Mouse (Mus musculus): ENCODE measurements at regions not wholly inside any gene's neighbourhood (a gene's known extent, or its start where the extent isn't known, plus 50 kb on each side); places are given as distances from the start of the nearest gene placed in this dataset.

DNA sequence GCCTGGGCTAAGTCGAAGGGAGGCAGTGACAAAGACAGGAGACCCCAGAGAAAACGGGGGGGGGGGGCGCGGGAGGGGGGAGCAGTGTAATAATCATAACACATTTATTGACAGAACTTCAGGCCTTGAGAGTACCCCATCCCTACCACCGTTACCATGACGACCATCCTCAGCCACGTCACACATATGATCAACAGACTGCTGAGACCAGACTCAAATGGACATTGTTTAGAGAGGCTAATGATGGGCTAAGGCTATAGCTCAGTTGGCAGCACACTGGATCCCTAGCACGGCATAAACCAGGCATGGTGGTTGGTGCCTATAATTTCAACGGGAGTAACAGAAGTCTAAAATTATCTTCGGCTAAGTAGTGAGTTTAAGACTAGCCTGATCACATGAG, 565.8 kb upstream of the Adam5 start:
- no peak for DNase-seq (ENCODE audit: low spot score in 2 of 2)

- DNase-seq (ENCODE audit: low spot score in 2 of 2) = no peak
These were observed 565.2 kb upstream of the Adam5 start for GRCm38 (mm10) chr8:25389371-25389855.

DNA sequence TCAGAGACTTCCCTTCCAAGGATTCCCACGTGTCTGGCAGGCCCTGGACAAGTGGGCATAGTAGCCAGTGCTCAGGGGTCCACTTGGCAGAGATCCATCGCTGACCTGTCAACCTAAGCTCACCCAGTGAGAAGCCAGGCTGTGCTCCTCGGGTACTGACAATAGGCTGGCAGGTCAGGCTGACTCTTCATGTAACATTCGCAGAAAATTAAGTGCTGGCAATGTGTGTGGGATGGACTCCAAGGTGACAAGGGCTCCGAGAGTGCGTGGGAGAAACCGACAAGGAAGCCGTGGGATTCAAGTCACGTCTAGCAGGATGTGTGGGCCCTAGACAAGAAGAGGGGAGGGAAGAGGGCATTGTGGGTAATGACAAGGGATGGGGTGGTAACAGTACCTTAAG, 564.6 kb upstream of the Adam5 start:
- no peak for DNase-seq (ENCODE audit: low spot score in 2 of 2)

DNA sequence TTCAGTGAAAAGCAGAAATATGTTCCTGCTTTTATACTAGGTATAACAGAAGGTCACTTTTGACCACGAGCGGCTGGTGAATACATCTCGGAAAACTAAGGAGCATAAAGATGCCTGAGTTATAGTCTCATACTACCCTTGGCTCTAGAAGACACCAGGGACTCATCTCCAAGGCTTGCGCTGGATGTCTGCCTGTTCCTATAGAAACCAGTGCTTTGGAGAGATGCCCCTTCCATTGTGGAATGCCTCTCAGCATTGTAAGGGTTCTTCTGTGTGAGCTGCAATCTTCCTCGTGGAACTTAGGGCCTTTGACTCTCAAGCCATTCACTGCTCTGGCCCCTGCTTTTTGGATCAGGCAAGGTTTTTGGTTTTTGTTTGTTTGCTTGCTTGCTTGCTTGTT, 561.0 kb upstream of the Adam5 start:
- no peak for DNase-seq (ENCODE audit: low spot score in 2 of 2)

GRCm38 (mm10) chr8:25384591-25384990, 560.4 kb upstream of the Adam5 start:
- no peak for DNase-seq (ENCODE audit: low spot score in 2 of 2)

GRCm38 (mm10) chr8:25373276-25373675, 549.1 kb upstream of the Adam5 start:
- no peak for DNase-seq (ENCODE audit: low spot score in 2 of 2)

DNA sequence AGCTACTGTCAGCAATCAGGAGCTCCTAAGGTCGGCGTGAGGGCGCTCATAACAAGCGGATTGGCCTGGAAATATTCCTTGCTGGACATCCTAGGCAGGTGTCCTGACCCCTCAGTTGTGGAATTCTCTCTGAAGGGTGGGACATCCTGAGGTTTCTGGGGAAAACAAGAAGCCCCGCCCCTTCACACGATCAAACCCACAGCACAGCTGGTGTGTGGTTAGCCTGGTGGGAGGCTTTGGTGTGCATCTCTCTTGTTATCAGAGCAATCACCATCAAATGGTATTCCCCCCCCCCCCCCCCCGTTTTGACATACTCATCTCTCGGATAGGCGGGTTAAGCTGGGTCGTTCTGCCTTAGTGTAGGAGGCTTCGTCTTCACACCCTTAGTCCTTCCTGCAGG, 546.8 kb upstream of the Adam5 start:
- no peak for DNase-seq (ENCODE audit: low spot score in 2 of 2)

DNA sequence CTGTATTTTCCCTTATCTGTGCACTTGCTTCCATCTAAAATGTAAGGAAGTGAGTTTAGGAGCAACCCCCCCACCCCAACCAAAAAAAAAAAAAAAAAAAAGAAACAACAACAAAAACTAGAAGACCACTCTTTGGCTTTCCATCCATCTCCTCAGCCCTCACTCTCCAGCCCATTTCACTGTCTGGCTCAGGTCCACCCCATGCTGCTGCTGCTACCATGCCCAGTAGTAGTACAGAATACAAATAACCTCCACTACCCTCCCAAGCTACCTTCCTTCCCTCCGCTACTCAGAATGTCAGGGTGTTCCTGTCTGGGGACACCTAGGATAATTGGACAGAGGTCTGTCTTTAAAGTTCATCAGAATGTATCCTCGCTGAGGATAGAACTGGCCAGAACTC, 545.2 kb upstream of the Adam5 start:
- DNase-seq (ENCODE audit: low spot score in 2 of 2) = no peak

DNA sequence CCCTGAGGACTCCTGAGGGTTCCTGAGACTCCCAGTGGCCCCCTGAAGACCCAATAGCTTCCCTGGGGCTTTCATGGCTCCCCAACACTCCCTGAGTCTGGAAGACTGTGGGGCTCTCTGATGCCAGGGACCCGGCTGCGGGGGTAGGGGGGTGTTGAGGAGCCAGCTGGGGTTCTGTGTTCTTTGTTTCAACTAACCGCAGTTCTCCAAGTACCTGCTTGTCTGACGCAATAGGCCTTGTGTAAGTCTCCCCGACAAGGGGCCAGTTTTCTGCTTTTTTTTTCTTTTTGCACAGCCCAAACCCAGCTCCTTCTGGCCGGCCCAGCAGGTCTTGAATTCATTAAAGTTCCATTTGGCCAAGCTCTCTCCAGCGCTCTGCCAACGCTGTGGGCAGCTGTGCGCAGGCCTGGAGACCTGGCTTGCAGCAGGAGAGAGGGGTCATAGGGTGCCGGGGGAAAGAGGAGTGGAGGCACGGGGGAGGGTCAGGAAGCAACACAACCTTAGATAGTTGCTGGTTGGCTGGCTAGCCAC, 544.5 kb upstream of the Adam5 start:
- no peak for DNase-seq (ENCODE audit: low spot score in 2 of 2)

GRCm38 (mm10) chr8:25367806-25368549, 543.8 kb upstream of the Adam5 start:
- DNase-seq (ENCODE audit: low spot score in 2 of 2) = no peak

GRCm38 (mm10) chr8:25366181-25366580, 542.0 kb upstream of the Adam5 start:
- no peak for DNase-seq (ENCODE audit: low spot score in 2 of 2)

DNA sequence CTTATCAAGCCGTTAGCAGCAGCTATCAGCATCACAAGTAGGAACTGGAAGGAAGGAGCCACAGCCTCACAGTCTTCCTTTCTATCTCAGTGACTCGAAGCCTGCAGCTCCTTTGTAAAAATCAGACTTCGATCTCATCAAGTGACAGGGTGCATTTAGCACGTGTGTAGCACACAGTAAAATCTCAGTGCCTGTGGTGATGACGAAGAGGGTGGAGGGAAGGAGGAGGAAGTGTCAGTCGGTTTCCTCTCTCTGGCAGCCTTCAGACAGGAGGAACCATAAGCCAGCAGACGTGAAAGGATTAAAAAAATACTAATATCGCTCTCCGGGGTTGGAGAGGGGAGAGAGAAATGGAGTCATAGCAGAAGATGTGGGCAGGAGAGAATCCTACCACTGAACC, 538.5 kb upstream of the Adam5 start:
- DNase-seq (ENCODE audit: low spot score in 2 of 2) = no peak

DNA sequence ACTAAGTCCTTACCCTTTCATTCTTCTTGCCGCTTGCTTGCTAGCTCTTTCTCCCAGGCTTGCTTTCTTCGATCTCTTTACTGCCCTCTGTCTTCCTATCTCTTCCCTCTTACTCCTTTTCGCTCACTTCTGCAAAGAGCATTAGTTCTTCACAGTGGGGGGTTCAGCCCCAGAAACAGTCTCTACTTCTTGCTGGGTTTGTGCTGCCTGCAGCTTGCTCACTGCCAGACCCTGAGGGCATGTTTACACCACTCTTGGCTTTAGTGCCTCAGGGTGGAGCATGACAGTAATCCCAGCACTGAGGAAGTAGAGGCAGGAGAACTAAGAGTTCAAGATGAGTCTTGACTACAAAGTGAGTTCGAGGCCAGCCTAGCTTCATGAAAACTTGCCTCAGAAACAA, 538.0 kb upstream of the Adam5 start:
- no peak for DNase-seq (ENCODE audit: low spot score in 2 of 2)

GRCm38 (mm10) chr8:25361420-25361819, 537.3 kb upstream of the Adam5 start:
- no peak for DNase-seq (ENCODE audit: low spot score in 2 of 2)

DNA sequence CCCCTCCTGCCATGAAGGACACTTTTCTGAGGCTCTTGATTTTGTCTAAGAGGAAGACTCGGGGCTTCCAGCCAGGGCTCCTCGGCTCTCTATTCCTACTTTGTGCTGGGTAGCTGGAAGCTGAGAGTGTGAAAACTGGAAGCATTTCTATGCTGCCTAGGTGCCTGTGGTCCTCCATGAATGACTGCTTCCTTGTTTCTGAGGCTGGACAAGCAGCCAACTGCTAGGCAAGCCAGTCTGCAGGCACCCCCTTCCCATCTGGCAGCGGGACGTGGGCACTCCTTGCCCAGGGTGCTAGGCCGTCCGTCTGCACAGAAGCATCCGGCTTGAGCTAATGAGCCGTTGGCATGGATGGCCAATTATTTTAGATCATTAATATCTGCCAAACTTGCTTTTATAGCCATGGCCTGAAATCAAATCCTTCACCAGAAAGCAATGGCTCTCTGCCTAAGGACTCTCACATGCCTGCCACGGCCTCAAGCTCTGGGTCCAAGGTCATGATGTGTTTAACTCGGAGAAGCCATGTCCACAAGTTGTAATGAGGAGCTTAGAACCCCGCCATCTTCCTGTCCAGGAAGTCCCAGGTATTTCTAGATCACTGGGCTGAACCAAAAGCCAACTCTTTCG, 534.5 kb upstream of the Adam5 start:
- no peak for DNase-seq (ENCODE audit: low spot score in 2 of 2)

- DNase-seq (ENCODE audit: low spot score in 2 of 2) = no peak
These were observed 529.9 kb upstream of the Adam5 start for GRCm38 (mm10) chr8:25353822-25354770.

DNA sequence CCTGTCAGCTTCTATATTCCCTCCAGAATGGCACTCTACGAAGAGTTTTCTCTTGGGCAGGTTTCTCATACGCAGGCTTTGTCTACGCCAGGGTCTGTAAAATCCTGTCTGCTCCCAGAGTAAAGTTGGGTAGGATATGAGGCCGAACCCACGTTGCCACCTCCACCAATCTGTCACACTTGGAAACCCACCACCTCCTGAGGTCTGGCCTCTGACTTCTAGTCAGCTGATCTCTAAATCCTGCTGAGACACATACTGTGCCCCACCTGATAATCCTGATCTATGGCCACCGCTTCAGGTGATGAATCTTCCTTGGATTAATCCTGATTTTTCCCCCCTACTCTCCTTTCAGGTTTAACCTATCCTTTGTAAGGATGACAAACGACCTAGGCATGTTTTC, 529.2 kb upstream of the Adam5 start:
- no peak for DNase-seq (ENCODE audit: low spot score in 2 of 2)

DNA sequence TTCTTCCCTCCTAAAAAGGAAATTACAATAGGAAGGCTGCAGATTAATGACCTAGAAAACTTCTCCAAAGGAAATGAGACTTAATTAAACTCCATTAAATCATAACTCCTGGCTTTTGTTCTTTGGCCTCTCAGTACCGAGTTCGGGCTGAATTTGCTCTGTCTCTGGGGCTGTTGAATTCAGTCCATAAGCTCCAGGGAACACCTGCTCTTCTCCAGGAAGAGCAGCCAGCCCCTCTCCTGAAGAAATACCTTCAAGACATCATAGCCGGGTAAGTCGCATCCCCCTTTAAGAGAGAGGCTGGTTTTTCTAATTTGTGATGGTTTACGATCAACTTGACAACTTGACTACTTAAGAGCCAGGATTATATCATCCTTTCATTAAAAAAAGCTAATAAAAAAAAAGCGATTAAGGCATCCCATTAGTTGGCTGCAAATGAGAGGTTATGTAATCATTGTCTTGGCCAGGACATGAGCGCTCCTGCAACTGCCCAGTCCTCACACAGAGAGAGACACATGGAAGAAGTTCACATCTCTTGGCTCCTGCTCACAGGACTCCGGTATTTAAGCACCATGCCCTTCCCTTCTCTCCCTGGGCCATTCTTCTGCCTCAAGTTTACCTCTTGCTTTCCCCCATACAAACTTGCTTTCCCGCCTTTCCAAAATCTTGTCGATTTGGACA, 524.0 kb upstream of the Adam5 start:
- no peak for DNase-seq (ENCODE audit: low spot score in 2 of 2)

- peak; percentile 63 to 65 for DNase-seq (ENCODE audit: low spot score in 2 of 2)
These were observed 519.0 kb upstream of the Adam5 start for GRCm38 (mm10) chr8:25343160-25343602.

GRCm38 (mm10) chr8:25342501-25342900, 518.3 kb upstream of the Adam5 start:
- no peak for DNase-seq (ENCODE audit: low spot score in 2 of 2)

DNA sequence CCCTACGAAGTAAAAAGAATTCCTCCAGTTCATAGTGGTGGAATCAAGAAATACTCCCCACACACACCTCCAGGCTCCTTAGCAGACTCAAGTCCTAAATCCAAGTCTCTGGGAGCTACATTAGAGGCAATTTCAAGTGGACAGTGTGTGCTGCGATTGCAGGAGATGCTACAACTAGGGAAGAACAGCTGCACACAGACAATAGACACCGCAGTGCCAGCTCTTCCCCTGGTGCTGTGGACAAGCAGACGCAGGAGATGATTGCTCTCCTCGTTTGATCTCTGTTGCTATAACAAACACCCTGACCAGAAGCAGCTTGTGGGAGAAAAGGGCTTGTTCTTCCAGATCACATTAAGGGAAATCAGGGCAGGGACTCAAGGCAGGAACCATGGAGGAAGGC, 517.1 kb upstream of the Adam5 start:
- DNase-seq (ENCODE audit: low spot score in 2 of 2) = no peak

All from urinary bladder, postnatal 4 days (tissue).